8 mouse cellular contexts compared by ENCODE assay signal in the genomic region with DNA sequence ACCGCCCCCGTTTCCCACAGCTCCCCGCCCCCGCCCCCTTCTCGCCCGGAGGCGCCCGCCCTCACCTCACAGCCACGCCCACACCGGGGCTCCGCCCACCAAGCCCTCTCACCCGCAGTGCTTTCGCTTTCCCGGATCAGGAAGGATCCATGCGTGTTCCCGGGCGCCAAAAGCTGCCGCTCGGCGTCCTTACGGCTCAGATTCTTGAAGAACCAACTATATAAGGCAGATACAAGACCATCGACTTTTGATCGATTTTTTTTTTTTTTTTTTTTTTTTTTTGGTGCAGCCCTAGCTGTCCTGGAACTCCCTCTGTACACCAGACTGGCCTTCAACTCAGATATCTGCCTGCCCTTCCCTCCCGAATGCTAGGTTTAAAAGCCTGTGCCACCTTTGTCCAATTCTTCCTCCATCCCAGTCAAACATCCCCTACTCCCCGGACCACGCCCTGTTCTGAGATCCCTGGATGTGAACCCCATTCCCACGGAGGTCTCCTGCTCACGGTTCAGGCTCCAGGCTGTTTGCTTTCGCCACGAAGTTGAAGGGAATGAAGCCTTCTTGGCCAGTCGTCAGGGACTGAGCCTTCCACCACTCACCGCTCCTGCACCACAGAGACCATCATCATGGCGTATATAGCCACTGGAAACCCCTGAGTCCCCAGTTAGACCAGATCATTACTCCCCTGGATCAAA. TPM values are rescaled to one million over a fixed set of nuclear protein-coding genes. Genes with fewer than 3 reads are reported as not detected.
A peak's percentile ranks its signal among the peaks of the same experiment; 100 is the strongest.
DNase-seq lines count a peak whose midpoint lies in the region; ATAC-seq and TF ChIP-seq lines count a peak whose summit lies in the region.

No protein-coding gene starts in this region.

- H3K9me3 ChIP-seq in MEL (replicated peaks; ENCODE audit: insufficient read depth, low read length), result no peaks in the 10 kb centered on the region
- H3K9me3 ChIP-seq in lung, embryonic 15.5 days, result no peaks in the 10 kb centered on the region

- H3K27ac ChIP-seq in MEL (ENCODE audit: control insufficient read depth, low read depth, low read length), result no peak overlapping the region
- H3K27ac ChIP-seq in lung, embryonic 15.5 days, result peak overlapping the region; percentile 76
- no peak overlapping the region for H3K27ac ChIP-seq in olfactory bulb, adult 2 months (ENCODE audit: insufficient read depth, low read depth, low read length)

- no peaks in the 10 kb centered on the region for H3K27me3 ChIP-seq in MEL (ENCODE audit: control insufficient read depth in 1 of 2, insufficient read depth in 2 of 2, low read length in 2 of 2)
- no peaks in the 10 kb centered on the region for H3K27me3 ChIP-seq in lung, embryonic 15.5 days

- peak; percentile 92 for DNase-seq in MEL (ENCODE audit: low read depth, low spot score)
- peak; percentile 74 for DNase-seq in cerebellum, adult 9-10 months
- peak; percentile 90 for DNase-seq in forelimb bud, embryonic 11.5 days (ENCODE audit: low read depth, low spot score)
- peak; percentile 45 for DNase-seq in layer of hippocampus, adult 9-10 months (ENCODE audit: low spot score)
- DNase-seq in thymus, adult 18-20 months, result peak; percentile 78 to 84

- peak overlapping the region; percentile 71 to 89 for H3K4me3 ChIP-seq in MEL (ENCODE audit: control insufficient read depth in 1 of 2, insufficient read depth in 1 of 2, low read depth in 2 of 2, low read length in 2 of 2)
- peak overlapping the region; percentile 45 for H3K4me3 ChIP-seq in lung, embryonic 15.5 days
- H3K4me3 ChIP-seq in olfactory bulb, adult 2 months (ENCODE audit: insufficient read depth, low read depth, low read length), result peak overlapping the region; percentile 40

- H3K4me2 ChIP-seq in lung, embryonic 15.5 days, result peak overlapping the region; percentile 75

- no peak for TF ChIP-seq RAD21 in MEL (IDR thresholded peaks at IDR 0.05; ENCODE audit: low read depth, low read length)

- peaks cover 1% of the 10 kb centered on the region; the same call in 1 of the 2 replicates for H3K79me2 ChIP-seq in MEL (ENCODE audit: control insufficient read depth, insufficient read depth, low read length, poor library complexity)

- TF ChIP-seq CTCF in MEL (IDR thresholded peaks at IDR 0.05 in 2 of 3, conservative IDR thresholded peaks at IDR 0.05 in 1 of 3; ENCODE audit: control insufficient read depth in 1 of 3, insufficient read depth in 1 of 3, low read depth in 2 of 3, low read length in 3 of 3, poor library complexity in 1 of 3, severe bottlenecking in 1 of 3), result no peak
- no peak for TF ChIP-seq CTCF in olfactory bulb, adult 2 months (IDR thresholded peaks at IDR 0.05; ENCODE audit: insufficient read depth, low read depth, low read length)

- peaks cover 0 to 15% of the 10 kb centered on the region in 2 experiments; a peak in 2 of 4 replicates for H3K4me1 ChIP-seq in MEL (ENCODE audit: control insufficient read depth in 1 of 2, insufficient read depth in 2 of 2, low read length in 2 of 2)
- peaks cover 20% of the 10 kb centered on the region for H3K4me1 ChIP-seq in lung, embryonic 15.5 days
- peaks cover 10% of the 10 kb centered on the region for H3K4me1 ChIP-seq in olfactory bulb, adult 2 months (ENCODE audit: control insufficient read depth, insufficient read depth, low read length)

- peak overlapping the region; percentile 73 for H3K9ac ChIP-seq in MEL (ENCODE audit: control insufficient read depth, low read depth, low read length, poor library complexity, severe bottlenecking)
- peak overlapping the region; percentile 50 for H3K9ac ChIP-seq in lung, embryonic 15.5 days

- 7% methylated on average over 33 of the region's 33 CpGs for WGBS in lung, embryonic 15.5 days
- WGBS in olfactory bulb, adult 2 months, result 9% methylated on average over 33 of the region's 33 CpGs

- TF ChIP-seq POLR2A in MEL (IDR thresholded peaks at IDR 0.05; ENCODE audit: control insufficient read depth in 1 of 2, insufficient read depth in 1 of 2, low read depth in 1 of 2, low read length in 2 of 2, poor library complexity in 1 of 2), result peak; percentile 40 to 72; a peak in 1 of 4 replicates
- TF ChIP-seq POLR2A in olfactory bulb, adult 2 months (IDR thresholded peaks at IDR 0.05; ENCODE audit: insufficient read depth, low read depth, low read length), result 0 out of 2 replicates have a peak, but pooled peaks have one; percentile 22

- peaks cover 0 to 2% of the 10 kb centered on the region in 2 experiments; a peak in 2 of 4 replicates for H3K36me3 ChIP-seq in MEL (ENCODE audit: control insufficient read depth in 1 of 2, insufficient read depth in 2 of 2, low read length in 2 of 2)
- H3K36me3 ChIP-seq in lung, embryonic 15.5 days, result no peaks in the 10 kb centered on the region

- TF ChIP-seq EP300 in MEL (IDR thresholded peaks at IDR 0.05; ENCODE audit: low read depth in 1 of 2, low read length in 2 of 2), result no peak

- peak; percentile 80 to 85 for ATAC-seq in hematopoietic stem cell, adult 5-6 weeks (replicated peaks in 1 of 2; ENCODE audit: insufficient read depth in 1 of 2, low FRiP score in 2 of 2, low TSS enrichment in 1 of 2, low read depth in 1 of 2, poor library complexity in 2 of 2, severe bottlenecking in 2 of 2)
- ATAC-seq in lung, embryonic 15.5 days (ENCODE audit: borderline replicate concordance, extremely low read depth, low FRiP score, low TSS enrichment), result peak; percentile 90

TF ChIP-seq in MEL, 35 proteins besides CTCF, POLR2A, EP300 and RAD21:
- TF ChIP-seq RCOR1 (IDR thresholded peaks at IDR 0.05; ENCODE audit: low read depth, low read length) (no peak), SIN3A (IDR thresholded peaks at IDR 0.05; ENCODE audit: low read length) (peak; percentile 15; the same call in 1 of the 2 replicates), NELFE (IDR thresholded peaks at IDR 0.05; ENCODE audit: low read depth, low read length) (peak; percentile 49; the same call in 1 of the 2 replicates), CHD1 (IDR thresholded peaks at IDR 0.05; ENCODE audit: low read depth, low read length) (no peak), TCF12 (IDR thresholded peaks at IDR 0.05; ENCODE audit: low read depth, low read length) (0 out of 2 replicates have a peak, but pooled peaks have one; percentile 3), MXI1 (IDR thresholded peaks at IDR 0.05; ENCODE audit: low read depth, low read length) (0 out of 2 replicates have a peak, but pooled peaks have one; percentile 18), TBP (IDR thresholded peaks at IDR 0.05; ENCODE audit: low read depth, low read length) (0 out of 2 replicates have a peak, but pooled peaks have one; percentile 24)

RNA-seq across cellular contexts. Expression of gene Hdac1, which starts 14.2 kb away (rescaled TPM):
- total RNA-seq in MEL (2012; rRNA removed), result 38.9 and 47.9 TPM in 2 replicates
- 100 to 1,000 TPM; 108 to 185 TPM for polyA plus RNA-seq in MEL (2012; ENCODE audit: insufficient read depth in 1 of 2, insufficient read length in 2 of 2, low read depth in 1 of 2, low replicate concordance in 2 of 2, missing spikeins in 1 of 2)
- 104 TPM in 2 replicates for total RNA-seq in hematopoietic stem cell, adult 5-6 weeks (2017)
- 251 and 260 TPM in 2 replicates for polyA plus RNA-seq in lung, embryonic 15.5 days (2015; fragmentation: Nextera tagmentation; extraction: Ambion mirVana)
- not detected in 2 replicates for polyA plus RNA-seq in olfactory bulb, adult 2 months (2012; ENCODE audit: insufficient read depth, insufficient read length, low replicate concordance, missing spikeins)

RNA-seq across cellular contexts. Expression of gene Lck, which starts 16.8 kb away (rescaled TPM):
- total RNA-seq in MEL (2012; rRNA removed), result 2.7 and 3.6 TPM in 2 replicates
- 1 to 10 TPM in 1 of 2 experiments, not detected in 1; 6.9 TPM for polyA plus RNA-seq in MEL (2012; ENCODE audit: insufficient read depth in 1 of 2, insufficient read length in 2 of 2, low read depth in 1 of 2, low replicate concordance in 2 of 2, missing spikeins in 1 of 2)
- total RNA-seq in hematopoietic stem cell, adult 5-6 weeks (2017), result 27.1 and 36.3 TPM in 2 replicates
- polyA plus RNA-seq in lung, embryonic 15.5 days (2015; fragmentation: Nextera tagmentation; extraction: Ambion mirVana), result 8.3 and 24.9 TPM in 2 replicates
- 579 and 1,574 TPM in 2 replicates for polyA plus RNA-seq in olfactory bulb, adult 2 months (2012; ENCODE audit: insufficient read depth, insufficient read length, low replicate concordance, missing spikeins)

RNA-seq across cellular contexts. Expression of gene Fam167b, which starts 21.7 kb away (rescaled TPM):
- total RNA-seq in MEL (2012; rRNA removed), result not detected in 2 replicates
- polyA plus RNA-seq in MEL (2012; ENCODE audit: insufficient read depth in 1 of 2, insufficient read length in 2 of 2, low read depth in 1 of 2, low replicate concordance in 2 of 2, missing spikeins in 1 of 2), result not detected
- total RNA-seq in hematopoietic stem cell, adult 5-6 weeks (2017), result not detected in 2 replicates
- 3.2 and 4.2 TPM in 2 replicates for polyA plus RNA-seq in lung, embryonic 15.5 days (2015; fragmentation: Nextera tagmentation; extraction: Ambion mirVana)
- not detected in 2 replicates for polyA plus RNA-seq in olfactory bulb, adult 2 months (2012; ENCODE audit: insufficient read depth, insufficient read length, low replicate concordance, missing spikeins)

RNA-seq across cellular contexts. Expression of gene Marcksl1, which starts 43.3 kb away (rescaled TPM):
- 25.3 and 26.9 TPM in 2 replicates for total RNA-seq in MEL (2012; rRNA removed)
- polyA plus RNA-seq in MEL (2012; ENCODE audit: insufficient read depth in 1 of 2, insufficient read length in 2 of 2, low read depth in 1 of 2, low replicate concordance in 2 of 2, missing spikeins in 1 of 2), result 10 to 100 TPM in 1 of 2 experiments, not detected in 1; 62.7 TPM
- total RNA-seq in hematopoietic stem cell, adult 5-6 weeks (2017), result 159 and 228 TPM in 2 replicates
- 748 and 767 TPM in 2 replicates for polyA plus RNA-seq in lung, embryonic 15.5 days (2015; fragmentation: Nextera tagmentation; extraction: Ambion mirVana)
- polyA plus RNA-seq in olfactory bulb, adult 2 months (2012; ENCODE audit: insufficient read depth, insufficient read length, low replicate concordance, missing spikeins), result 192 TPM in 1 of 2 replicates, not detected in the other

RNA-seq across cellular contexts. Expression of gene Eif3i, which starts 43.8 kb away (rescaled TPM):
- total RNA-seq in MEL (2012; rRNA removed), result 766 and 806 TPM in 2 replicates
- 100 to 1,000 TPM; 396 to 730 TPM for polyA plus RNA-seq in MEL (2012; ENCODE audit: insufficient read depth in 1 of 2, insufficient read length in 2 of 2, low read depth in 1 of 2, low replicate concordance in 2 of 2, missing spikeins in 1 of 2)
- 226 and 281 TPM in 2 replicates for total RNA-seq in hematopoietic stem cell, adult 5-6 weeks (2017)
- polyA plus RNA-seq in lung, embryonic 15.5 days (2015; fragmentation: Nextera tagmentation; extraction: Ambion mirVana), result 259 and 262 TPM in 2 replicates
- polyA plus RNA-seq in olfactory bulb, adult 2 months (2012; ENCODE audit: insufficient read depth, insufficient read length, low replicate concordance, missing spikeins), result not detected in 2 replicates

Comparison
In these comparisons a context has a peak if more than half of its experiments do, and no peak if none do; other contexts are left out.
1. RNA of gene Lck, which starts 16.8 kb away (polyA plus RNA-seq): 579 to 1,574 TPM in olfactory bulb, adult 2 months; 8.3 to 24.9 TPM in lung, embryonic 15.5 days and 6.9 TPM in MEL; every median in the first group is over 10 times any median in the second.
2. Peak in every context shown above with its lines, with median percentiles within 50 percentile points of each other: DNase-seq and H3K4me3 ChIP-seq.